Mouse (Mus musculus): ENCODE measurements at regions not wholly inside any gene's neighbourhood (a gene's known extent, or its start where the extent isn't known, plus 50 kb on each side); places are given as distances from the start of the nearest gene placed in this dataset.
A peak's percentile ranks its signal among the peaks of the same experiment; 100 is the strongest.
"Not testable (repeated sequence)": the region's sequence is repeated elsewhere in the genome, so short reads cannot be mapped to it uniquely, and the experiment has no call there.

DNA sequence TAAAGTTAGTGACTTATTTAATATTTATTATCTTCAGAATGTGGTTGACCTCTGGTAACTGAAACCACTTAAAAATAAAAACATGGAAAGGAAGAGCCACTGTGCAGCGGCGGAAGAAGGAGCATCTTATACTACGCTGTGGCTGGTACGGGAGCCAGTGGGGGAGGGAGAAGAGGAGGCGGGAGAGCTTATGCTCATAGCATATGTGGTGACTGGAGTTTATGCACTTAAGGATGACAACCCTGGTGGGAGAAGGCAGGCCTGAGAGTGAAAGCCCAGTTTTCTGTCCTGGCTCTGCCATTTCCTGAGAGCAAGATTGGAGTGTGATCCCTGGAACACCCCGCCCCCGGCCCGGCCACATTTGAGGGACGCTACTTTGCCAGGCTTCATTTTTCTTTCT is 145.5 kb downstream of the Tsen15 start:
- no peak for DNase-seq (ENCODE audit: low read depth, low spot score)

DNA sequence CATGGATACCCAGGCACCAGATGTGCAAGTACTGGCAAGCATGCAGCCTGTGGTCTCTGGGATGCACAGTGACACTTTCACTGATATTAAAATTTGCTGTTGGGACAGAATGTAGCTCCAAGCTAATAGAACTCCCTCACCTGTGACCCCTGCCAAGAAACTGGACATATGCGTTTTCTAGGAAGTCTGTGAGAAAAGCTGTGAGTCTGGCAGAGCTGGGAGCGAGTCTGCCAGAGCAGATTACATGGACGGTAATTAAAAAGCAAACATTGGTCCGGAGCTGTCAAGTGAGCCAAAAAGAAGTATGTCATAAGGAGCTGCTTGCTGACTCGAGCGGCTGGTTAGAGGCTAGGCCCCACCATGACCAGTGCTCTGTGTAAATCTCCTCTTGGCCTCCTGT is 147.1 kb downstream of the Tsen15 start:
- no peak for DNase-seq (ENCODE audit: low read depth, low spot score)

DNA sequence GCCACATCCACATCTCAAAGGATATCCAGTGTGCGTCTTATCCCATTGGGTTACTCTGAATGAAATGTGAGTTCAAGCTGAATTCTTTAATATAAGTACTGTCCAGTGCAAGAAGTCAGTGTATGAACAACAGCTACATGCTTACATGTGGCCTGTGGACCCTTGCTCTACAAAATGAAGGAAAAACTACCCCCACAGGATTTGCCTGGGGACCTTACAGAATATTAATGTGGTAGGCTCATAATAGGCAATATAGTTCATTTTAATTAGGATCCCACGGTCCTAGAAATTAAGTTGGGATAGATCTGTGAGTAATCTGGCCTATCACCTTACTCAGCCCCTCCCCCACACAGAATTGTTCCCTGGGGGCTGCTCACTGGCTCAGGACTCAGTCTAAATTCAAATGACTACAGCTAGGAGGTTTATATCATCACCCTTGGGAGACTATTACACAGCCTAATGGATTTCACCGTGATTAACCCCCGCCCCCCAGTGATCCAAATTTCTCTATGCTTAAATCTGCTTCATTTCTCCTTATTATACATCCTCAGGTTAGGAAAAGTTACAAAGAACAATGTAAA is 145.4 kb upstream of the 1700025G04Rik start:
- no peak for DNase-seq (ENCODE audit: low read depth, low spot score)

DNA sequence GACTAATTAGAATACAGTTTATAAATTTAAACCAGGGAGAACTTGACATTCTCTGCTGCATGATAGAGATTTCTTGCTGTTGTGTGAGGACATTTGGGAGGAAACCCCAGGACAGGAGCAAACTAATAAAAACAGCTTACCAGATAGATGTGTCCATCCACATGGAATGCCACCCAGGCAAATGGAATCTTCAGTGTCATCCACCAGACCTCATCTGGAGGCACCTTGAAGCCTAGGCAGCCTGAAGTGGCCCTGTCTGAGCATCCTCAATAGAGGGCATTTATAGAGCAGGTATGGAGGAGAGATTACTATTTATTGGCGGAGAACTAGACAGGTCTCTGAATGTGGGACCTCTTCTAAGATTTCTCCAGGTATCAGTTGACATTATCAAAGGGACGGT is 144.8 kb upstream of the 1700025G04Rik start:
- DNase-seq (ENCODE audit: low read depth, low spot score): no peak

DNA sequence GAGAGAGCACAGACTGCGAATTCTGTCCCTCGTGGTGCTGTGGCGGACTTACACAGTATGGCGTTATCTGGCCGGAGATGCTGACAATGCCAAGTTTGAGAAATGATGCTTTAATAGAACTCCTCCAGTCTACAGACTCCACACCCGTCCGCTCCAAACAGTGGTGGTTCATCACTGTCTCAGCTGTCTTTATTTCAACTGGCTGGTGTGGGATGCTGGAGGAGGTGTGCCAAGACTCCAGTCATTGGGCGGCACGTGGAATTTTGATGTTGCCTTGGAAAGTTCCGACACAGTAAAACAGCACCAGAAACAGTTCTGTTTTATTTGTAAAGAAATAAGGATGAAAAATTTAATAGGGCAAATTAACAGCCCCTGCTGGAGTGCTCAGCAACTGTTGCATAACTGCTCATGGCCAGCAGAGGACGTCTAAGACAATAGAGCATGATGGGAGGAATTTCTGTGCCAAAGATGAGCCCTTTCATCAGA is 141.8 kb upstream of the 1700025G04Rik start:
- peak; percentile 16 for DNase-seq (ENCODE audit: low read depth, low spot score)

DNA sequence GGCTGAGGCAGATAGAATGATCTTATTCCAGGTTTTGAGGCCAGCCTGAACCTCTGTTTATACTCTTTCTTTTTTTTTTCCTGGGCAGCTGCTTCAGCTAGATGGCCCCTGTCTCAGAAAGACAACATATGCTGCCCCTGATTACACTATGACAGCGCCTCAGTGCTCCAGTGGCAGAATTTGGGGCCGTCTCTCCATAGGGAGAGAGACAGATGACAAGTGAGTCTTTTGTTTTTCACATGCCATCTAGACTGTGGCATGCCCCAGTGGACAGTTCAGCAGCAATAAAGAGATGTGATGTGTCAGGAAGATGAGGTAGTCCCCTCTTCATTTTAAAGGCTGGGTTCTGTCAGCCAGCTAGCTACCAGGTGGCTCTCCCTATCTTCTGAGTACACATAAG is 139.8 kb upstream of the 1700025G04Rik start:
- no peak for DNase-seq (ENCODE audit: low read depth, low spot score)

DNA sequence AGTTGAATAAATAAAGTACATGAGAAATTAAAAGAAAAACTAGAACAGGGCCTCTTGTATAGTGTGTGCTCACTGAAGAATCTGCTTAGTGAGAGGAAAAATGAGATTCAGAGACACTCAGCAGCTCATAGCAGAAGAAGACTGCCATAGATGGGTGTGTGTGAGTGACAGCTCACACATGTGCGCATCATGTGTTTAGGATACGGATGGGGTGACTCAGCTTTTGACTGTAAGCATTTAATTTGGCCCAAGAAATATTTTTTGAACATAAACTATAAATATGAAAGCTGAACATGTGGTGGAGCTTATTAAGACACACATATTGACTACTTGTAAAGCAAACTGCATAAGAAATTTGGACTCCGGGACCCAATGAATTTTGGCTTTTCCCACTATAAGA is 136.1 kb upstream of the 1700025G04Rik start:
- no peak for DNase-seq (ENCODE audit: low read depth, low spot score)

DNA sequence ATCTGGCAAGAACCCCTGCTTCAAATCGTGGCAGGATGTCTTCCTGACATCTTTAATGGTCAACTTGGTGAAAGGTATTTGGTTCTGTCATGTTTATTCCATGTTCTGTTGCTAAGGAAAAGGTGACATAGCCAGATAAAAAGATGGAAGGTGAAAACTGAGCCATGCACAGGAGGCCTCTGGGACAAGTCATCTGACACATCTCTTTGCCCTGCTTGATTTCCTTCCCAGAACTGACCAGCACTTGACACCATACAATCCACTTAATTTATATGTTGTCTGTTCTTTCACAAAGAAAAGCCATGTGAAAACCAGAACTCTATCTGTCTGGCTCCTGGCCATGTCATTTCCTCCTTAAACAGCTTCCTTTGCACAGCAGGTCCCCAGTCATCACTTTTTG is 133.7 kb upstream of the 1700025G04Rik start:
- DNase-seq (ENCODE audit: low read depth, low spot score): no peak

DNA sequence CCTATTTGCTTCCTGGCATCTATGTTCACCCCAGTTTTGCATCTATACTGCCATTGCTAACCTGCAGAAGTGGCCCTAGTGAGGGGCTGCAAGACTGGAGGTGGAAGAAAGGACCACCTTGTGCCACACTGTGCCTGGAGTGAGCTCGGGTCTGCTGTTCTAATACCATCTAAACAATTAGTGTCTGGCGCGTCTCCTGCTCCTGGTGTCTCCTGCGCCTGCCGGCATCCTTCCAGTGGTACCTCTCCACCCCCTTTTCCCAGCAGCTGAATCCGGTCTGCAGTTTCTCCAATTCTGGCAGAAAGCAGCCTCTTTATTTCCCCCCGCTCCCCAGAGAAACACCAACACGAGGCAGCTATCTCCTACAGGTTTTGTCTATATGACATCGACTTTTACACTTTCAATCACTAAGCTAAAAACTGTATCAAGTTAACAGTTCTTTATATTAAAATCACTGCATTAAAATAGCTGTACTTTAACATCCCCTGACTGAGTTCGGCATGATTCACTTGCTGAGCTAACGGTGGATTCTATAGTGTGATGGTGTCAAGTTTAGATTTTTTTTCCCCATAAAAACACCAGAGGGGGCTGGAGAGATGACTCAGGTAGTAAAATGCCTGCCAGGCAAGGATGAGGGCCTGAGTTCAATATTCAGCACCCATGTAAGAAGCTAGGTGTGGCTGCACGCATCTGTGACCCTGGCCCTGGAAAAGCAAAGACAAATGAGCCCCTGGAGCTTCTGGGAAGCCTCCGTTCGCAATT is 131.1 kb upstream of the 1700025G04Rik start:
- no peak for DNase-seq (ENCODE audit: low read depth, low spot score)

DNA sequence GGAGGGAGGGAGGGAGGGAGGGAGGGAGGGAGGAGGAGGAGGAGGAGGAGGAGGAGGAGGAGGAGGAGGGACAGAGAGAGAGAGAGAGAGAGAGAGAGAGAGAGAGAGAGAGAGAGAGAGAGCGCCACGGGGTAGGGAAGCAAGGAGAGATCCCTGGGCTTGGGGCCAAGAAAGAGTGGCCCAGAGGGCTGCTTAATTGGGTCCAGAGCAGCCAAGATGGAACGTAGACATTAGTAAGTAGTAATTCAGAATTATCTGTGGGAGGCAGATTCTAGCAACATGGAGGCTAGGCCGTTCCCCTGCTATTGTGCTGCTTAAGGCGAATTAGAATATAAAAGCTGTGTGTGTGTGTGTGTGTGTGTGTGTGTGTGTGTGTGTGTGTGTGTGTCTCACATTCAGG is 129.8 kb upstream of the 1700025G04Rik start:
- not testable (repeated sequence) for DNase-seq (ENCODE audit: low read depth, low spot score)

DNA sequence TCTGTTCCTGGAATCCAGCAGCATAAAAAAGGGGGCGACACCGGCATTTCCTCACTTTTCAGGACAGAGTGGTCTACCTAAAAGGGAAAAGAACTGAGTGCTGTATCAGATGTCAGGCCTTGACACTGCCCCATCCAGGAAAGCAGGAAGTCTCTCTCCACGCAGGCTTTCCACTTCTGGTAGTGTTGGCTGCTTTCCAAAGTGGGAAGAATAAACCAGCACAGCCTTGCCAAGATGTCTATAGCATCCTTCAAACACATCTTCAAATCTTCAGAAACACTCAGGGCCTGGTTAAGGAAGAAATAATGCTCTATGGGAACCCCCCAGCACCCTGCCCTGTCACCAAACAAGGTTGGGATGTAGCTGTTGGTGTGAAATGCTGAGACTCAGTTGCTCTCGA is 127.5 kb upstream of the 1700025G04Rik start:
- DNase-seq (ENCODE audit: low read depth, low spot score): no peak

DNA sequence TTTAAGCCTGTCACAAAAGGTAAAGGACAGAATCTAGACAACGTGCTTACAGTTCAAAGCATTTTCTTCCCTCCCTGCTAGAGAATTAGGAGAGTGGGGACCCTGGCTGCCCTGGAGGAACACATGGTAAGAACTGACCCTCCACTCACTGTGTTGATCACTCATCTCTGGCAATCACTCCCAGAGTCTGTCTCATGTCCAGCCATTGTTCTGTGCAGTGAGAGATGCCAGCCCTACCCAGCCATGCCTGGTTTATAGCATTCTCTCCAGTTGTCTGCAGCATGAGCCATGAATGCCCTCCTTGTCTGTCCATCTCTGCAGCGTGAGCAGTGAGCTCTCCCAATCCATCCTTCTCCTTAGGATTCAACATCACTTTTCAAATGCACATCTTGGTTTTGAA is 124.5 kb upstream of the 1700025G04Rik start:
- no peak for DNase-seq (ENCODE audit: low read depth, low spot score)

DNA sequence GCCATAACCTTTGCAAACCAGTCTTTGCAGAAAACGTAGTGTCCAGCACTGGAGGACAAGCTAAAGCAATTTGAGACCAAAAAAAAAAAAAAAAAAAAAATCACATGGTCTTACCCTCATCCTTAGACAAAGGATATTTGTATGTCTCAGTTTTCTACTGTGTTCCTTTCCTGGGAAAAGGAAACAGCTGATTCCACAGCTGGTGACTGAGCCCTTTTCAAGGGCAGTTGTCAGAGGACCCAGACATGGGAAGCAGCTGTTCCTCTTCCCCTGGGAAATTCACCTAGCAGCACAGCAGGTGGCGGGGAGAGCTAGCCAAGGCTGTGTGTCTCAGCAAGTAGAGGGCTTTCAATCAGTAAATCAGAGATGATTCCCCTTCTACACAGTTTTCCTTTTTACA is 113.3 kb upstream of the 1700025G04Rik start:
- DNase-seq (ENCODE audit: low read depth, low spot score): no peak

DNA sequence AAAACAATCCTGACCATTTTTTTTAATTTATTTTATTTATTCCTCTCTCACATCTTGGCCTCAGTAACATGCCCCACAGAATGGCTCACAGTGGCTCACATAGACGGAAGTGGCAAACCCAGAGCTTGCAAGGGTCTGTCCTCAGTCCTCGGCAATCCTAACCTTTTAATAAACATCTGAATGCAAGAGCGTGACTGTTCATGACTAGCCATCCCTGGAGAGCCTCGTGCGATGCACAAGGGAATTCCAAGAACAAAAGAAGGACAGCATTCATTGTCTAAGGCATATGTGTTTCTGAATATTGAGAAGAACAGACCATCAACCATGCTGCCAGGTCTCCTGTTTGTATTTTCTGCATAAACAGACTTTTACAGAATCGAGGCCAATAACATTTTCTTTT is 98.8 kb upstream of the 1700025G04Rik start:
- no peak for DNase-seq (ENCODE audit: low read depth, low spot score)

DNA sequence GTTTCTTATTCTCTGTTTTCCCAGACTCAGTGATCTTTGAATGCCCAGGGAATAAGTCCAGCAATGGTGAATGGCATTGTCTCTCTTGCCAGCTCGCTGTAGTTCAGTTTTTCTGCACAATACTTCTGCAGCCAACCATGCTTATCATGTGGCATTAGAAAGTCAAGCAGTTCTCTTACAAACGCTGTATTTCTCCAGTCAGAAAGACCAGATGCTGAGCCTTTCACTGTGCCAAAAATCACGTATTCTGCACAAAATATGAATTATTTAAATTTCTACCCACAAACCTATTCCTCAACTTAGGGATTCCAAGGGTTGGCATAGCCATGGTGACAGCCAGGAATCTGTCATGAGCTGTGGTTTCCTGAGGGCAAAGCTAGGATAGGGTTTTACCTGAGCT is 95.0 kb upstream of the 1700025G04Rik start:
- DNase-seq (ENCODE audit: low read depth, low spot score): no peak

DNA sequence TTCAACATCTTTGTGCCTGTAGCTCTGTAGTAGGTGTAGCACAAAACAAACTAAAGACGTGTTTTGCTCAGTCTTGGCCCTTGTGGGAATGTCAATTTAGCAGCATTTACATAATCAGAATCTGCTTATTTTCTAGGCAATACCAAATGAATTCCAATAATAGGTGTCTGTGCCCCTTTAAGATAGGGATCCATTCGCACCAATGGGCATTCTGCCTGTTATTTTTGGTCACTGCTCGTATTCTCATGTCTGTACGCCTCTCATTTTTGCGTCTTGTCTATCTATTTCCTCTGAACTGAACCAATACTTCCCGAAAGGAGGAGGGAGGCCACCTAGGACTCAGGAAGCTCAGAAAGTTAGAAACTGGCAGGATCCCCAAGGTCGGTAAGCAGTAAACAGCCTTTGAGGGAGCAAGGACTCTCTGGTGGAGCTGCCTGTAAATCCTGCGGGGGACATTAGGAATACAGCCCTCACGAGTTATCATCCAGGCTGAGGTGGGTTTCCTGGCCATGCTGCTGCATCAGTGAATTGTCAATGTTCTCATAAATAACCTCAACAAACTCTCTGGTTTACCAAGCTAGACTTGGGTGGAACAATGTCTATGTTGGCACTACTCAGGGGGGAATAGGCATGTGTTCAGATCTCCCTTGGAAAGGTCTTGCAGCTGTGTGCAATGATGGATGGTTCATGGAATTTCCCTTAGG is 86.5 kb upstream of the 1700025G04Rik start:
- DNase-seq (ENCODE audit: low read depth, low spot score): no peak

DNA sequence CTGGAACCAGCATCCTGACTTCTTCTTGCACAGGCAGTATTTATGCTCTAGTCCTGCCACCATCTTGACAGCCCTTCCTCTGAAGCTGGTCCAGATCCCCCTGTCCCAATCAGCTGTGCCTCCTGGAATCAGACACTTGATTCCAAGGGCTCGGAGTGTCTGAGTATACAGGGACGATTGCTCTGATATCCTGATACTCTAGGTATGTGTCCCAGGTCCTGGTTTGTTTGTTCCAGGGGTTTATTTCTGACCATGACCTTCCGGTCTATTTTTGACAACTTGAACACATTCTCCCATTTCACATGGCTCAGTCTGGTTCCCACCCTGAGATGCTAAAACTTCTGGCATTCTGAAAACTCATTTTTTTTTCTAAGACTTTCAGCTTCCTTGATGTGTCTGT is 85.8 kb upstream of the 1700025G04Rik start:
- no peak for DNase-seq (ENCODE audit: low read depth, low spot score)

DNA sequence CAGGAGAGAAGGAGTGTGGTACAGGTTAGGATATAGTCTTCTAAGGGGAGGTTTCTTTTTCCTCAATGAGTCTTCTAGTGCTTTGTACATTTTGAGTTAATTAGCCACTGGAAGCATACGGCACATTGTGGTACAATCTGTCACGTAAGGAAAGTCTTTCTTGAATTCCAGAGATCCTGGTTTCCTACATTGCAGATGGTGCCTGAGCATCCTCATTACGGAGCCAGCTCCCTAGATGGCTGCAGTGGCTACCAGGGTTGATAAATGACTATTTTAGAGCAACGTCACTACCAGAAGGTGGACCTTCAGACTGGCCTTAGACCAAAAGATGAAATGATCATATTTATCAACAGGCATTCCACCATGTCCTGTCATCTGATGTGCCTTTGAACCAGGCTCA is 84.5 kb upstream of the 1700025G04Rik start:
- no peak for DNase-seq (ENCODE audit: low read depth, low spot score)

DNA sequence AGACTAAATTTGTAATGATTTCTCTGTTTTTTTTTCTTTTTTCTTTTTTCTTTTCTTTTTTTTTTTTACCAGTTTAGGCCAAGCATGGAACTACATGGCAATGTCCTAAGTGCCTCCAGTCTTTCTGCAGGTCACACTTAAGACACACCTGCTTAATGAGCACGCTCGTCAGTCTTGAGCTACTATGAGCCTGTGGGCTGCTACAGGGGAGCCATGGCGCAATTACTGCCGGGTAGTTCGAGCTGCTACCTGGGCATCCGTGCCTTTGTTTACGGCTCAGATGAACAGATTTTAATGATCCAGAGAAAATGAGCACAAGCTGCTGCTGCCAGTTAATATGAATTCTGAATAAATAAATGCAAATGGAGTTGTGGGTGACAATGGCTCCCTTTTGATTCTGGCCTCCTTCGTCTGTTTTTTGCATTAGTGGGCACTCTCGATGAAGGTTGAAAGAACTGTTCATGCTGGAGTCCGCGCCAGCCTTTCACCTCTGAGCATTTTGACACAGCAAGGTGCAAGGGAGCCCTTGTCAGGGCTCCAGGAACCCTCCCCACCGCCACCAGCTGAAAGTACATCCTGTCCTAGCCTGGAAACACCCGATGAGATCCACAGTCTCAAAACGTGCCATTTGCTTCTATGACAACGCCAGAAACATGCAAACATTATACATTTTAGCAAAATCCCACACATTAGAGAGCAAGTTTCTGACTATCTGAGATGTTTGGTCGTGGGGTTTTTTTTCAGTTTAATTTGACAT is 81.3 kb upstream of the 1700025G04Rik start:
- no peak for DNase-seq (ENCODE audit: low read depth, low spot score)

DNA sequence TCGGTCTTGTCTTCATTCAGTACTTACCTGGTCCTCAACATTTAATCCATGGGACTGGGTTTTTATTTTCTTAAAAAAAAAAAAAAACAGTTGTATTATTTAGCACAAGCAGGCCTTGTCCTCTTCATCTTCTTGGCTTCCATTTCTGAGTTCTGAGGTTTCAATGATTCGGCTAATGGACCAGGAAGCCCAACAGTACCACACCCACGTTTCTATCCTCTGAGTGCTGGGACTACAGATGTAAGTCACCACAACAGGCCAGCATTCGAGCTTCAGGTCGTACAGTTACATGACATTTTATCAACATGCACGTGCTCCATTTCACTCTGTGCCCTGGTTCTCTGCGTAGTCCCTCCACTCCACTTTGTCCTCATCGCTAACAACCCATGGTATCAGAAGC is 80.7 kb upstream of the 1700025G04Rik start:
- DNase-seq (ENCODE audit: low read depth, low spot score): no peak

DNA sequence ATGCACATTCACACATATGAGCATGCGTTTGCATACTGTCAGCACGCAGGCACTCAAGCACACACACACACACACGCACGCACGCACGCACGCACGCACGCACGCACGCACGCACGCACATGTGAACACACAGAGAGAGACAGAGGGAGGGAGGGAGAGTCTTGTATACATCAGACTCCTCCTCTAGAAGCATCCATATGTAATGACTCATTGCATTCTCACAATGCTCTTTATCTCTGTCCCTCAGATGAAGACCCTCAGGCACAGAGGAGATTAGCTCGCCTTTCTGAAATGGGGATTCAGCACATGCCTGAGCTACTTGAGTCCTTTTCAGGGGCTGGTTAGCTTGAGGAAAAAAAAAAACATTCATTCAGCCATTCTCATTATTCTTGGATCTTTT is 79.6 kb upstream of the 1700025G04Rik start:
- DNase-seq (ENCODE audit: low read depth, low spot score): no peak

DNA sequence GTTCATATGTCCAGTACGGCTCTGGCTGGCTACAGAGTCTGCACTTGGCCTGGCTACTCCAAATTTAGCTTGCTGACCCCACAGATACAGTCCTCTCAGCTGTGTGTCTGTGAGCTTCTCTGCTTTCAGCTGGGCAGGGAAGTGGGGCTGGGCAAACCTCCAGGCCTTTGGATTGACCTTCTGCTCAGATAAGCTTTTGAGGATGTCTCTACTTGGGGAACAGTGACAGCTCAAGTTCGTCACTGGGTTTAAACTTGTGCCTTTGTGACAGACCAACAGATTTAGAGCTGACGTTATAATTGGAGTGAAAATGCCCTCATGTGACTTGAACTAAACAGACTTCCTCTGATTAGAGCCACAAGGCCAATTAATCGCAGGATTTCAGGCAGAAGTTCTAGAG is 78.4 kb upstream of the 1700025G04Rik start:
- DNase-seq (ENCODE audit: low read depth, low spot score): no peak

All from ZHBTc4 (cell line).